Mouse (Mus musculus) myocyte (in vitro differentiated cells): ENCODE data around the gene Tmem192.

Experiments
- CEBPB ChIP-seq: IDR thresholded peaks from 2 replicates; pipeline ENCODE4 v1.6.1; 2011; ENCODE audit warnings: mild to moderate bottlenecking, moderate library complexity; ENCODE audit not compliant: poor library complexity, insufficient read depth, severe bottlenecking
- E2F4 ChIP-seq: IDR thresholded peaks from one replicate; pipeline ENCODE4 v1.6.1; 2011; ENCODE audit warnings: mild to moderate bottlenecking, control low read depth, moderate library complexity; ENCODE audit not compliant: insufficient read depth
- MAX ChIP-seq: IDR thresholded peaks from one replicate; pipeline ENCODE4 v1.6.1; 2011; ENCODE audit warnings: low read depth, mild to moderate bottlenecking, control low read depth
- MYOD1 ChIP-seq, 3 experiments: IDR thresholded peaks; one replicate each; pipeline ENCODE4 v1.6.1; 2011; ENCODE audit warnings: control low read depth in 2 of 3, low read depth in 2 of 3, mild to moderate bottlenecking in 2 of 3, moderate library complexity in 1 of 3; ENCODE audit not compliant: insufficient read length in 2 of 3, control insufficient read depth in 1 of 3
- MYOG ChIP-seq, 3 experiments: IDR thresholded peaks; one replicate each; pipeline ENCODE4 v1.6.1; 2011; ENCODE audit warnings: control low read depth in 2 of 3, low read depth in 2 of 3, mild to moderate bottlenecking in 2 of 3; ENCODE audit not compliant: insufficient read length in 2 of 3, control insufficient read depth in 1 of 3, insufficient read depth in 1 of 3
- POLR2A ChIP-seq: IDR thresholded peaks from one replicate; pipeline ENCODE4 v1.6.1; 2011; ENCODE audit warnings: low read depth, mild to moderate bottlenecking, control low read depth, moderate library complexity; ENCODE audit not compliant: insufficient read length
- POLR2AphosphoS2 ChIP-seq: IDR thresholded peaks from one replicate; pipeline ENCODE4 v1.6.1; 2011; ENCODE audit warnings: low read depth, control low read depth; ENCODE audit not compliant: insufficient read length
- REST ChIP-seq: IDR thresholded peaks from one replicate; pipeline ENCODE4 v1.6.1; 2011; ENCODE audit warnings: mild to moderate bottlenecking, control low read depth, moderate library complexity; ENCODE audit not compliant: insufficient read depth, insufficient read length
- TCF12 ChIP-seq: IDR thresholded peaks from one replicate; pipeline ENCODE4 v1.6.1; 2011; ENCODE audit warnings: mild to moderate bottlenecking, control low read depth; ENCODE audit not compliant: poor library complexity, insufficient read depth, severe bottlenecking
- TCF3 ChIP-seq: IDR thresholded peaks from one replicate; pipeline ENCODE4 v1.6.1; 2011; ENCODE audit warnings: low read depth, control low read depth; ENCODE audit not compliant: insufficient read length
- USF1 ChIP-seq: IDR thresholded peaks from one replicate; pipeline ENCODE4 v1.6.1; 2011; ENCODE audit warnings: low read depth, mild to moderate bottlenecking, control low read depth, moderate library complexity

DNA sequence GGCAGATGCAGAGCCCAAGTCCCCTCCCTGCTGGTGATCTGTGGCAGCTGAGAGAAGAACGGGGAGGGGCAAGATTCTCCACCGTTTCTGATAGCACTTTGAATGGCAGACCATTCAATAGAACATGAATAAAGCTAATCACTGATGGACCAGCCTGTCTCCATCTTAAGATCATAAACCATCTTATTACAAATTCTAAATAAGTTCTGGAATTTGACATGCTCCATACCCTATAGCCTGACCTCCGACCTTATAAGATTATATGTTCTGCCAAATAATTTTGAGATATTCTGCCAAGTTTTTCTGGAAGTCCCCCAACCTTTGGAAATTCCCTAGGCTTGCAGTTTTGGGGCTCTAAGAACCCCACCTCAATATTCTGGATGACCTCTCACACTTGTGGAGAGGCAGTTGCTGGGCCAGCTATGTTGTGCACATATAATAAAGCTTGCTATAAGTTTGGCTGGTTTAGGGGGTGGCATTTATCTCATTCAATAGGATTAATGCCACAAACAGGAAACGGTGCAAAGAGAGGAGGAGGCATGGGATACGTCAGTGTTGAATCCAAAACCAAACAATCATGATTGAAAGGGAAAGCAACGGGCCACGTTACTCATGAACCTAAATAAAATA, 45.3 kb upstream of the Tmem192 start:
- no peak for TF ChIP-seq MAX
- TF ChIP-seq USF1 = no peak
- no peak for TF ChIP-seq TCF12
- TF ChIP-seq POLR2A = no peak
- no peak for TF ChIP-seq MYOG (IDR thresholded peaks at IDR 0.05; ENCODE audit: control insufficient read depth in 1 of 3, insufficient read depth in 1 of 3, insufficient read length in 2 of 3, low read depth in 2 of 3)
- no peak for TF ChIP-seq MYOD1 (IDR thresholded peaks at IDR 0.05; ENCODE audit: control insufficient read depth in 1 of 3, insufficient read length in 2 of 3, low read depth in 2 of 3)
- no peak for TF ChIP-seq CEBPB
- no peak for TF ChIP-seq POLR2AphosphoS2
- no peak for TF ChIP-seq REST
- TF ChIP-seq E2F4 = no peak
- TF ChIP-seq TCF3 = no peak
